Mouse (Mus musculus): Measurements from ENCODE around the gene Itpr3. TPM values are rescaled to one million over a fixed set of nuclear protein-coding genes. Genes with fewer than 3 reads are reported as not detected.
A peak's percentile ranks its signal among the peaks of the same experiment; 100 is the strongest.

Gene Itpr3
- total and polyA plus RNA-seq, 2 experiments from 2014 or later = 0.89 to 6.9 TPM

- Histone ChIP-seq H3K4me1 (ENCODE audit: control insufficient read depth, insufficient read depth) (peaks cover 5% of the 10 kb centered on the region), H3K4me3 (ENCODE audit: low read depth, low read length) (no peak within 1 kb of the TSS), H3K4me2 (ENCODE audit: low read depth, low read length) (no peak within 1 kb of the TSS), H3K9ac (replicated peaks; ENCODE audit: low read depth, low read length) (no peak within 1 kb of the TSS), H3K9me3 (replicated peaks; ENCODE audit: control insufficient read depth, low read length) (no peaks in the 10 kb centered on the region), H3K27ac (ENCODE audit: low read depth) (no peak within 1 kb of the TSS), H3K36me3 (replicated peaks; ENCODE audit: control insufficient read depth, insufficient read depth, low read length) (no peaks in the 10 kb centered on the region), H3K27me3 (ENCODE audit: control insufficient read depth, insufficient read depth, low read length) (no peaks in the 10 kb centered on the region)
- WGBS = 18% methylated on average over 4 of the region's 4 CpGs
- TF ChIP-seq EP300 (IDR thresholded peaks at IDR 0.05; ENCODE audit: low read depth) (no peak), CTCF (IDR thresholded peaks at IDR 0.05; ENCODE audit: low read depth) (no peak)
- ATAC-seq (ENCODE audit: insufficient read depth, low read depth) = peak; percentile 78
- peak; percentile 47 for DNase-seq (ENCODE audit: low spot score)
Measured at GRCm38 (mm10) chr17:27167545-27167944, 110.4 kb downstream of the Itpr3 start, which contains the start of gene Ip6k3. Gene Ip6k3, minus strand, starts transcription at chr17:27167795.

DNA sequence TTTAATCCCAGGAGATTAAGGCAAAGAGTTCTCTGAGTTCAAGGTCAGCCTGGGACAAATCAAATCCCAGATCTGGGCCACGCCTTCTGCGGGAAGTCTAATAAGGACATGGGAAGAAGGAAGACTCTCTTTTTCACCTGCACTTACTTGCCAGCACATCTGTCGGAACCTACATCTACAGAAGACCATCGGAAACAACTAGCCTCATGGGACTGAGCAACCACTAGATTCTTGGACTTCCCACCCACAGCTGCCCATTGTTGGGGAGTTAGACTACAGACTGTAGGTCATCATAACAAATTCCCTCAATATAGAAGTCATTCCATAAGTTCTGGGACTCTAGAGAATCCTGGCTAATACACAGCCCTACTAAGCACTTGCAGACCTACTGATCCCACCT is 111.5 kb downstream of the Itpr3 start:
- peaks cover 5% of the 10 kb centered on the region for H3K4me1 ChIP-seq (ENCODE audit: control insufficient read depth, insufficient read depth)
- no peaks in the 10 kb centered on the region for H3K27me3 ChIP-seq (ENCODE audit: control insufficient read depth, insufficient read depth, low read length)
- 86% methylated on average over 4 of the region's 4 CpGs for WGBS
- no peak for TF ChIP-seq CTCF (IDR thresholded peaks at IDR 0.05; ENCODE audit: low read depth)
- no peak for TF ChIP-seq EP300 (IDR thresholded peaks at IDR 0.05; ENCODE audit: low read depth)
- H3K4me2 ChIP-seq (ENCODE audit: low read depth, low read length) = no peak overlapping the region
- no peak overlapping the region for H3K27ac ChIP-seq (ENCODE audit: low read depth)
- H3K9ac ChIP-seq (replicated peaks; ENCODE audit: low read depth, low read length) = no peak overlapping the region
- H3K9me3 ChIP-seq (replicated peaks; ENCODE audit: control insufficient read depth, low read length) = no peaks in the 10 kb centered on the region
- DNase-seq (ENCODE audit: low spot score) = no peak
- no peak for ATAC-seq (ENCODE audit: insufficient read depth, low read depth)
- no peaks in the 10 kb centered on the region for H3K36me3 ChIP-seq (replicated peaks; ENCODE audit: control insufficient read depth, insufficient read depth, low read length)
- H3K4me3 ChIP-seq (ENCODE audit: low read depth, low read length) = no peak overlapping the region

DNA sequence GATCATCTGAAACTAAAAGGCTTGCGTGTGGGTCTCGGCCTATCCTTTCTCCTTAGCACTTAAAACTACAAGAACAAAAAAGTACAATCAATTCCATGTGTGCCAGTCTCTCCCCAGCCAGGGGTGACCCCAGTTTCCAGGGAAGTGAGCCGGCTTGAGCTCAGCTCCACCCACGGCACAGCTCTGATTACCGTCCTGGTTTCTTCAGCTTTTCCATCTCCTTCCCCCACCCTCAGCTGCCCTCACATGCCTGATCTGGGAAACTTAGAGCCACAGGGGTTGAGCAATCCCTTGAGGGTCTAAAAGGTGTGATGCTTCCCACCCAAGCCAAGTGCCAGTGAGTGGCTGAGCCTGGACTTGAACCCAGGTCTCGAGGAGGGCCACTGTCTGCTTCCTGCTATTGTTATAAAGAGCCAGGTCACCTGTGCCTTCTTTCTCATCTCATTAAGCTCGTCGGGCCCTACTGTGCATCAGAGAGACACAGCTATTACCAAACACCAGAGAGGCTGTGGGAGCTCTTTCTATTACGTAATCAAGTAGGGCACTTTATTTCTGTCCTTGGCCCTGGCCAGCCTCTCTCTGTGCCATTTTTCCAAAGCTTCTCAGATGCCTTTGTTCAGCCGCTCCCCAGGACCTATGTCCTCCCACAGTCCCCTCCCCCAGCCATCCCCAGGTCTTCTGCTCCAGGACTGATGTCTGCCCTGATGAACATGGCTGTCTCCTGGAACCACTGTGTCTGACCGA is 113.0 kb downstream of the Itpr3 start:
- 69% methylated on average over 11 of the region's 11 CpGs for WGBS
- Histone ChIP-seq H3K4me1 (ENCODE audit: control insufficient read depth, insufficient read depth) (peaks cover 5% of the 10 kb centered on the region), H3K9ac (replicated peaks; ENCODE audit: low read depth, low read length) (no peak overlapping the region), H3K9me3 (replicated peaks; ENCODE audit: control insufficient read depth, low read length) (no peaks in the 10 kb centered on the region), H3K4me3 (ENCODE audit: low read depth, low read length) (no peak overlapping the region), H3K27me3 (ENCODE audit: control insufficient read depth, insufficient read depth, low read length) (no peaks in the 10 kb centered on the region), H3K27ac (ENCODE audit: low read depth) (no peak overlapping the region), H3K4me2 (ENCODE audit: low read depth, low read length) (no peak overlapping the region), H3K36me3 (replicated peaks; ENCODE audit: control insufficient read depth, insufficient read depth, low read length) (no peaks in the 10 kb centered on the region)
- DNase-seq (ENCODE audit: low spot score) (no peak), ATAC-seq (ENCODE audit: insufficient read depth, low read depth) (no peak)
- TF ChIP-seq EP300 (IDR thresholded peaks at IDR 0.05; ENCODE audit: low read depth) = no peak
- no peak for TF ChIP-seq CTCF (IDR thresholded peaks at IDR 0.05; ENCODE audit: low read depth)

DNA sequence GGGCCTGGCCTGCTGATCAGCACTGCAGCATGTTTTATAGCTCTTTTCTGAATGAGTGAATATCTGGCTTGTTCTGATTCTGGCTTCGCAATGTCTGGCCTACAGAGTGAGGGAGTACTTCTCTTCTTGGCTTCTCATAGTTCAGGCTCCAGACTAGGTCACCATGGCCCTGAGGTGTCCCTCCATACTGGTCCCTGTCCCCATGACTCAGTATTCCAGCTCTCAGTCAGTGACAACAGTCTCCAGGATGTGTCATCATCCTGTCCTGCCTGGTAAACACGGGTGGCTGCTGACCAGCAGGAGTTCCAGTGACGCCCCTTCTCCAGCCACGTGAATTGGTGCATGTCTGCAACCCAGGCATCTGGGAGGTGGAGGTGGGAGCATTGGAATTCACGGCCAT is 114.0 kb downstream of the Itpr3 start:
- WGBS = 71% methylated on average over 5 of the region's 5 CpGs
- peaks cover 5% of the 10 kb centered on the region for H3K4me1 ChIP-seq (ENCODE audit: control insufficient read depth, insufficient read depth)
- no peak for TF ChIP-seq CTCF (IDR thresholded peaks at IDR 0.05; ENCODE audit: low read depth)
- no peak for TF ChIP-seq EP300 (IDR thresholded peaks at IDR 0.05; ENCODE audit: low read depth)

More for the DNA sequence above, 114.0 kb downstream of the Itpr3 start:
- no peaks in the 10 kb centered on the region for H3K36me3 ChIP-seq (replicated peaks; ENCODE audit: control insufficient read depth, insufficient read depth, low read length)
- H3K9ac ChIP-seq (replicated peaks; ENCODE audit: low read depth, low read length) = no peak overlapping the region
- H3K4me3 ChIP-seq (ENCODE audit: low read depth, low read length) = no peak overlapping the region
- no peak overlapping the region for H3K27ac ChIP-seq (ENCODE audit: low read depth)
- no peaks in the 10 kb centered on the region for H3K9me3 ChIP-seq (replicated peaks; ENCODE audit: control insufficient read depth, low read length)
- no peaks in the 10 kb centered on the region for H3K27me3 ChIP-seq (ENCODE audit: control insufficient read depth, insufficient read depth, low read length)
- H3K4me2 ChIP-seq (ENCODE audit: low read depth, low read length) = no peak overlapping the region
- DNase-seq (ENCODE audit: low spot score) (no peak), ATAC-seq (ENCODE audit: insufficient read depth, low read depth) (no peak)

Small RNAs within 50 kb of the gene (microRNA-seq; reads per million reads assigned to microRNA genes)
- not detected for gene Mir7677

Other genes with a start within 250 kb of the Itpr3 start
- 284 and 346 TPM in 2 replicates for gene Nkx2-5, start 212.3 kb upstream of the Itpr3 start, total RNA-seq (2014; rRNA removed; ENCODE audit: low replicate concordance)
- 139 and 155 TPM in 2 replicates for gene Nkx2-5, start 212.3 kb upstream of the Itpr3 start, polyA plus RNA-seq (2015; fragmentation: Nextera tagmentation; extraction: Ambion mirVana)
- gene Kifc5b, start 140.2 kb upstream of the Itpr3 start, total RNA-seq (2014; rRNA removed; ENCODE audit: low replicate concordance) = 4.5 and 4.8 TPM in 2 replicates
- gene Kifc5b, start 140.2 kb upstream of the Itpr3 start, polyA plus RNA-seq (2015; fragmentation: Nextera tagmentation; extraction: Ambion mirVana) = 0.93 and 1.5 TPM in 2 replicates
- gene Phf1, start 124.3 kb upstream of the Itpr3 start, total RNA-seq (2014; rRNA removed; ENCODE audit: low replicate concordance) = 13.7 and 16.3 TPM in 2 replicates
- gene Phf1, start 124.3 kb upstream of the Itpr3 start, polyA plus RNA-seq (2015; fragmentation: Nextera tagmentation; extraction: Ambion mirVana) = 6.3 and 7.2 TPM in 2 replicates
- gene Cuta, start 117.7 kb upstream of the Itpr3 start, total RNA-seq (2014; rRNA removed; ENCODE audit: low replicate concordance) = 80.2 and 107 TPM in 2 replicates
- gene Cuta, start 117.7 kb upstream of the Itpr3 start, polyA plus RNA-seq (2015; fragmentation: Nextera tagmentation; extraction: Ambion mirVana) = 180 and 193 TPM in 2 replicates
- 4.3 and 6.6 TPM in 2 replicates for gene Syngap1, start 116.1 kb upstream of the Itpr3 start, total RNA-seq (2014; rRNA removed; ENCODE audit: low replicate concordance)
- gene Syngap1, start 116.1 kb upstream of the Itpr3 start, polyA plus RNA-seq (2015; fragmentation: Nextera tagmentation; extraction: Ambion mirVana) = 0.41 and 0.45 TPM in 2 replicates
- 4.0 and 10.9 TPM in 2 replicates for gene Zbtb9, start 84.1 kb upstream of the Itpr3 start, total RNA-seq (2014; rRNA removed; ENCODE audit: low replicate concordance)
- 5.0 and 5.4 TPM in 2 replicates for gene Zbtb9, start 84.1 kb upstream of the Itpr3 start, polyA plus RNA-seq (2015; fragmentation: Nextera tagmentation; extraction: Ambion mirVana)
- gene Bak1, start 28.3 kb upstream of the Itpr3 start, total RNA-seq (2014; rRNA removed; ENCODE audit: low replicate concordance) = 77.6 and 82.4 TPM in 2 replicates
- gene Bak1, start 28.3 kb upstream of the Itpr3 start, polyA plus RNA-seq (2015; fragmentation: Nextera tagmentation; extraction: Ambion mirVana) = 4.2 and 4.5 TPM in 2 replicates
- gene Uqcc2, start 76.6 kb downstream of the Itpr3 start, total RNA-seq (2014; rRNA removed; ENCODE audit: low replicate concordance) = 301 and 397 TPM in 2 replicates
- 419 and 436 TPM in 2 replicates for gene Uqcc2, start 76.6 kb downstream of the Itpr3 start, polyA plus RNA-seq (2015; fragmentation: Nextera tagmentation; extraction: Ambion mirVana)
- 0.93 and 6.1 TPM in 2 replicates for gene Ip6k3, start 110.5 kb downstream of the Itpr3 start, total RNA-seq (2014; rRNA removed; ENCODE audit: low replicate concordance)
- 2.1 and 3.7 TPM in 2 replicates for gene Ip6k3, start 110.5 kb downstream of the Itpr3 start, polyA plus RNA-seq (2015; fragmentation: Nextera tagmentation; extraction: Ambion mirVana)
- 40.2 and 45.4 TPM in 2 replicates for gene Lemd2, start 147.2 kb downstream of the Itpr3 start, total RNA-seq (2014; rRNA removed; ENCODE audit: low replicate concordance)
- 6.5 and 7.1 TPM in 2 replicates for gene Lemd2, start 147.2 kb downstream of the Itpr3 start, polyA plus RNA-seq (2015; fragmentation: Nextera tagmentation; extraction: Ambion mirVana)